Mouse (Mus musculus) cerebellum, adult 2 months (tissue): Measurements from ENCODE around the gene Mpped2.

ENCODE experiments used
- CTCF ChIP-seq: fragments of 200-500 bp; IDR thresholded peaks from 2 replicates; pipeline ENCODE4 v1.5.1; 2011; ENCODE audit warnings: low read depth, mild to moderate bottlenecking, control low read depth, low read length, moderate library complexity, borderline replicate concordance; ENCODE audit not compliant: insufficient read depth
- POLR2A ChIP-seq: fragments of 200-500 bp; IDR thresholded peaks from 2 replicates; pipeline ENCODE4 v1.6.1; 2011; ENCODE audit warnings: low read length, control low read depth, borderline replicate concordance; ENCODE audit not compliant: insufficient read depth

- TF ChIP-seq CTCF (no peak), POLR2A (no peak)
Observed at GRCm38 (mm10) chr2:106788573-106788972, 95.5 kb downstream of the Mpped2 start.
